Mouse (Mus musculus): ENCODE results near the gene Ccdc92b.

GRCm38 (mm10) chr11:74590691-74591090 lies 28.7 kb upstream of the Ccdc92b start:
- TF ChIP-seq POLR2A (IDR thresholded peaks at IDR 0.05; ENCODE audit: insufficient read depth, low read depth, low read length) = no peak
- TF ChIP-seq CTCF (IDR thresholded peaks at IDR 0.05; ENCODE audit: insufficient read depth, low read depth, low read length) = no peak

Measured in olfactory bulb, adult 2 months (tissue).